Mouse (Mus musculus) CH12.LX (cell line): ENCODE data around the gene Phf13. TPM values are rescaled to one million over a fixed set of nuclear protein-coding genes. Genes with fewer than 3 reads are reported as not detected.

Experiments used
- DNase-seq: peaks from one replicate; pipeline ENCODE4 v3.0.0-alpha.2; 2013; ENCODE audit errors: extremely low read depth
- H3K27ac ChIP-seq: 2 replicates; pipeline ENCODE4 v1.5.1; 2012; ENCODE audit warnings: low read depth, mild to moderate bottlenecking, control low read depth, moderate library complexity; ENCODE audit not compliant: insufficient read depth
- H3K27me3 ChIP-seq: replicated peaks from 2 replicates; pipeline ENCODE3; 2012; ENCODE audit warnings: inconsistent platforms
- H3K36me3 ChIP-seq, 2 experiments: replicated peaks in 1 of 2; 2 replicates each; pipeline versions ENCODE3 to v1.6.1; 2012; ENCODE audit warnings: inconsistent platforms in 1 of 2, low read length in 1 of 2, mild to moderate bottlenecking in 1 of 2, mixed read lengths in 1 of 2, moderate library complexity in 1 of 2; ENCODE audit not compliant: control insufficient read depth in 1 of 2, insufficient read depth in 1 of 2
- H3K4me1 ChIP-seq, 2 experiments: 2 replicates each; pipeline ENCODE4 v1.6.1; 2012; ENCODE audit warnings: inconsistent platforms in 1 of 2, moderate library complexity in 1 of 2; ENCODE audit not compliant: insufficient read depth in 2 of 2, control insufficient read depth in 1 of 2
- H3K4me2 ChIP-seq: 2 replicates; pipeline ENCODE4 v1.6.1; 2012; ENCODE audit warnings: low read depth, mild to moderate bottlenecking, control low read depth; ENCODE audit not compliant: poor library complexity, insufficient read depth, severe bottlenecking
- H3K4me3 ChIP-seq, 3 experiments: fragments of 150-350 bp in 1 of 3; sonication (generic) in 1 of 3; replicated peaks in 1 of 3; 2 replicates each; pipeline versions ENCODE3 to v1.5.1; 2011 to 2012; ENCODE audit warnings: low read depth in 2 of 3, low read length in 2 of 3, mild to moderate bottlenecking in 2 of 3, moderate library complexity in 2 of 3, control low read depth in 1 of 3, improper control_type of control experiment in 1 of 3, inconsistent platforms in 1 of 3, mixed read lengths in 1 of 3; ENCODE audit not compliant: poor library complexity in 1 of 3
- H3K79me2 ChIP-seq: replicated peaks from 2 replicates; pipeline ENCODE4 v1.6.1; 2012; ENCODE audit warnings: mild to moderate bottlenecking, moderate library complexity; ENCODE audit not compliant: control insufficient read depth, poor library complexity, insufficient read depth, severe bottlenecking; ENCODE audit errors: extremely low read depth
- H3K9ac ChIP-seq: 2 replicates; pipeline ENCODE4 v1.6.1; 2012; ENCODE audit warnings: low read depth, mild to moderate bottlenecking, control low read depth, moderate library complexity; ENCODE audit not compliant: insufficient read depth
- H3K9me3 ChIP-seq: replicated peaks from 2 replicates; pipeline ENCODE3; 2012; ENCODE audit warnings: low read length, inconsistent platforms, mixed read lengths
- BHLHE40 ChIP-seq: IDR thresholded peaks from 2 replicates; pipeline ENCODE4 v1.6.1; 2011; ENCODE audit warnings: mild to moderate bottlenecking, low read depth, low read length, improper control_type of control experiment
- CHD1 ChIP-seq: IDR thresholded peaks from 2 replicates; pipeline ENCODE4 v1.6.1; 2012; ENCODE audit warnings: low read depth, low read length, improper control_type of control experiment, inconsistent platforms
- CTCF ChIP-seq, 2 experiments: IDR thresholded peaks in 1 of 2; conservative IDR thresholded peaks in 1 of 2; 2 replicates each; pipeline ENCODE4 v1.5.1; 2011 to 2012; ENCODE audit warnings: low read depth in 2 of 2, low read length in 2 of 2, improper control_type of control experiment in 1 of 2, inconsistent platforms in 1 of 2, mild to moderate bottlenecking in 1 of 2, moderate library complexity in 1 of 2
- ETS1 ChIP-seq: conservative IDR thresholded peaks from 2 replicates; pipeline ENCODE4 v1.6.1; 2012; ENCODE audit warnings: low read depth, mild to moderate bottlenecking, inconsistent platforms, low read length, improper control_type of control experiment, moderate library complexity
- HCFC1 ChIP-seq: IDR thresholded peaks from 2 replicates; pipeline ENCODE4 v1.6.1; 2012; ENCODE audit warnings: low read depth, mild to moderate bottlenecking, inconsistent platforms, low read length, improper control_type of control experiment
- JUN ChIP-seq: IDR thresholded peaks from 2 replicates; pipeline ENCODE4 v1.6.1; 2011; ENCODE audit warnings: low read depth, mild to moderate bottlenecking, low read length, improper control_type of control experiment, moderate library complexity; ENCODE audit not compliant: insufficient read depth
- JUND ChIP-seq: conservative IDR thresholded peaks from 2 replicates; pipeline ENCODE4 v1.6.1; 2011; ENCODE audit warnings: low read depth, low read length, improper control_type of control experiment
- MAX ChIP-seq: IDR thresholded peaks from 2 replicates; pipeline ENCODE4 v1.6.1; 2011; ENCODE audit warnings: low read length, improper control_type of control experiment
- MYC ChIP-seq: IDR thresholded peaks from 2 replicates; pipeline ENCODE4 v1.6.1; 2011; ENCODE audit warnings: low read depth, mild to moderate bottlenecking, improper control_type of control experiment, low read length
- POLR2A ChIP-seq: IDR thresholded peaks from 2 replicates; pipeline ENCODE4 v1.6.1; 2011; ENCODE audit warnings: low read depth, mild to moderate bottlenecking, improper control_type of control experiment, low read length
- POLR2AphosphoS2 ChIP-seq: IDR thresholded peaks from 2 replicates; pipeline ENCODE4 v1.6.1; 2011; ENCODE audit warnings: low read depth, low read length, improper control_type of control experiment
- RAD21 ChIP-seq: IDR thresholded peaks from 2 replicates; pipeline ENCODE4 v1.6.1; 2011; ENCODE audit warnings: low read depth, mild to moderate bottlenecking, low read length, improper control_type of control experiment, moderate library complexity
- RCOR1 ChIP-seq: conservative IDR thresholded peaks from 2 replicates; pipeline ENCODE4 v1.6.1; 2012; ENCODE audit warnings: low read depth, mild to moderate bottlenecking, inconsistent platforms, low read length, improper control_type of control experiment
- SMC3 ChIP-seq: IDR thresholded peaks from 2 replicates; pipeline ENCODE4 v1.6.1; 2011; ENCODE audit warnings: low read depth, low read length, improper control_type of control experiment
- TBP ChIP-seq: conservative IDR thresholded peaks from 2 replicates; pipeline ENCODE4 v1.6.1; 2011; ENCODE audit warnings: low read depth, low read length, improper control_type of control experiment
- TCF12 ChIP-seq: IDR thresholded peaks from 2 replicates; pipeline ENCODE4 v1.6.1; 2014; ENCODE audit warnings: low read depth, mild to moderate bottlenecking, inconsistent platforms, low read length, improper control_type of control experiment
- USF1 ChIP-seq: IDR thresholded peaks from 2 replicates; pipeline ENCODE4 v1.6.1; 2014; ENCODE audit warnings: low read depth, mild to moderate bottlenecking, inconsistent platforms, low read length, improper control_type of control experiment
- USF2 ChIP-seq: conservative IDR thresholded peaks from 2 replicates; pipeline ENCODE4 v1.6.1; 2011; ENCODE audit warnings: low read depth, low read length, improper control_type of control experiment
- ZNF384 ChIP-seq: IDR thresholded peaks from 2 replicates; pipeline ENCODE4 v1.6.1; 2012; ENCODE audit warnings: low read depth, low read length, improper control_type of control experiment, inconsistent platforms
- dilution Hi-C: fragments of 300-500 bp; cut with MboI; formaldehyde crosslinking; loops from 2 replicates; pipeline ENCODE4 v1.14.3; 2020; ENCODE audit warnings: low sequenced_read_pairs; ENCODE audit not compliant: extremely low pct_unique_long_range_greater_than_20kb, extremely low pct_ligation_motif_present
- in situ Hi-C: fragments of 300-500 bp; cut with MboI; formaldehyde crosslinking; loops from 3 replicates; pipeline ENCODE4 v1.14.3; 2019; ENCODE audit warnings: low sequenced_read_pairs, low pct_ligation_motif_present, low pct_unique_long_range_greater_than_20kb, mixed read lengths
- polyA plus RNA-seq: library from polyadenylated mRNA; unstranded; fragments of >175 nt; gene quantifications from 2 replicates; pipeline ENCODE4 v1.2.1, GENCODE M21; 2012; ENCODE audit warnings: low read depth; ENCODE audit not compliant: insufficient read length
- total RNA-seq, 2 experiments: library from RNA; depleted of rRNA; stranded (reverse); fragments of 300-350 nt in 1 of 2; fragments of >200 nt in 1 of 2; gene quantifications; 2 replicates each; pipeline ENCODE4 v1.2.3; 2012 to 2014

The Phf13 gene
- total and polyA plus RNA-seq, 3 experiments: 1.9 to 5.0 (median 4.9) TPM

- Histone ChIP-seq H3K9me3 (no peaks in the 10 kb centered on the region), H3K27me3 (peaks cover 15% of the 10 kb centered on the region), H3K4me2 (peak overlapping the region; percentile 81), H3K27ac (no peak overlapping the region), H3K36me3 (peaks cover 22 to 38% of the 10 kb centered on the region in 2 experiments), H3K9ac (peak overlapping the region; percentile 82), H3K4me1 (peaks cover 6 to 13% of the 10 kb centered on the region in 2 experiments), H3K79me2 (0 out of 2 replicates have a peak, but pooled peaks cover 4% of the 10 kb centered on the region), H3K4me3 (peak overlapping the region in 2 of 3 experiments; percentile 95 to 98)
- in situ Hi-C loops (no loop called here), dilution Hi-C loops (no loop called here)
- DNase-seq: no peak
- TF ChIP-seq BHLHE40 (no peak), USF1 (no peak), MAX (no peak), ZNF384 (no peak), CTCF (conservative IDR thresholded peaks at IDR 0.05 in 1 of 2, IDR thresholded peaks at IDR 0.05 in 1 of 2; ENCODE audit: low read depth in 2 of 2, low read length in 2 of 2) (no peak), TCF12 (no peak), POLR2A (no peak), RAD21 (no peak), RCOR1 (no peak), CHD1 (no peak), USF2 (no peak), SMC3 (no peak), TBP (no peak), ETS1 (no peak), HCFC1 (no peak), JUND (no peak), MYC (no peak), JUN (no peak), POLR2AphosphoS2 (no peak)
Measured at GRCm38 (mm10) chr4:151994228-151995171, 1.6 kb downstream of the Phf13 start.

GRCm38 (mm10) chr4:151993035-151993434, 3.0 kb downstream of the Phf13 start:
- Histone ChIP-seq H3K27ac (no peak overlapping the region), H3K27me3 (peaks cover 12% of the 10 kb centered on the region), H3K9ac (no peak overlapping the region), H3K9me3 (no peaks in the 10 kb centered on the region), H3K4me3 (no peak overlapping the region), H3K4me2 (no peak overlapping the region), H3K79me2 (peaks cover 7% of the 10 kb centered on the region; the same call in 1 of the 2 replicates), H3K4me1 (peaks cover 9 to 16% of the 10 kb centered on the region in 2 experiments)
- in situ Hi-C loops: no loop called here
- dilution Hi-C loops: no loop called here
- TF ChIP-seq RCOR1: no peak
- TF ChIP-seq BHLHE40: no peak
- TF ChIP-seq, all 38 proteins: peak for 0
- DNase-seq: no peak
- H3K36me3 ChIP-seq: peaks cover 22 to 38% of the 10 kb centered on the region in 2 experiments
